Mouse (Mus musculus) small intestine, adult 2 months (tissue): ENCODE measurements around the gene Car6.

Experiments
- CTCF ChIP-seq: fragments of 200-500 bp; IDR thresholded peaks from 2 replicates; pipeline ENCODE4 v1.5.1; 2012; ENCODE audit warnings: low read depth, mild to moderate bottlenecking, control low read depth, inconsistent platforms, low read length, moderate library complexity, mixed read lengths; ENCODE audit not compliant: insufficient replicate concordance, insufficient read length; ENCODE audit errors: extremely low read depth
- POLR2A ChIP-seq: fragments of 200-500 bp; IDR thresholded peaks from 2 replicates; pipeline ENCODE4 v1.6.1; 2012; ENCODE audit warnings: low read depth, mild to moderate bottlenecking, control low read depth, inconsistent platforms, low read length, moderate library complexity

DNA sequence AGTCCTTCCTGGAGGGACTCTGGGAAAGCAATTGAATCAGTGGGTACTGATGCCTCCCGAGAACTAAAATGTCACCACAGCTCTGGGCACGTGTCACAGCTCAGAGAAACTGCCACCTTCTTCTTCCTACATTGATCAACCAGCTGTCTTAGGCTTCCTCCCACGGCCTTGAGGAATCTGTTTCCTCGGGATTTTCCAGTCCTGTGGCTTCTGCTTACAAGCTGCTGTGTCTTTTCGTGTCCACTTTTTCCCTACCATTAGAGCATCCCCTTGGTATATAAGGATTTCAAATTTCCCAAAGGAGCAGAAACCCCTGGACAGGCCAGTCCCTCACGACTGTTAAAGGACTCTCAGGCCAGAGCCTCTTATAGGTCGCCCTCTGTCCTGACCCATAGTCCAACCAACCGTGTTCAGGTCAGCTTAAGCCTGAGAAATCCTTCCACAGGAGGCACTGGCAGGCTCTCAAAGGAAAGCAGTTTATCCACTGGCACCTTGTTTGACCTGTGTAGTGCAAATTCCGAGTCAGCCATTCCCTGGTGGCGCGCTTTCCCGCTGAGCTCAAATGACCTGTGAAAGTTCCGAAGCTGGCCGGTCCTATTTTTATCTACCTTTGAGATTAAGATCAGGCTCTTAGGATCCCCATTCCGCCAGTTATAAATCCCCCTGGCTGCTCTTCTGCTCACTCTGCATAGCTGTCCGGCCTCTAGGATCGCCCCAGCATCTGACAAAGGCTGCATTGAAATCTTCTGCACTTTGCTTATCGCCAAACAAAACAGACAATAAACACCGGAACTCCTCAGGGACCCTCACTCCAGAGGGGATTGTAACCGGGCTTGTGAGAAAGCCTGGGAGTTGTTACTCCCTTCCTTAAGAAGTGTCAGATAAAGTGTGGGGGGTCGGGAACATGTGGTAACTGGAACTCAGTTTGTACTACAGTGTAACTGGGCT, 29.6 kb upstream of the Car6 start:
- TF ChIP-seq CTCF = no peak
- TF ChIP-seq POLR2A = no peak
